Mouse (Mus musculus) CH12.LX (cell line): ENCODE data around the gene Gm49776. TPM values are rescaled to one million over a fixed set of nuclear protein-coding genes. Genes with fewer than 3 reads are reported as not detected.

ENCODE experiments used
- DNase-seq: peaks from one replicate; pipeline ENCODE4 v3.0.0-alpha.2; 2013; ENCODE audit errors: extremely low read depth
- H3K27ac ChIP-seq: 2 replicates; pipeline ENCODE4 v1.5.1; 2012; ENCODE audit warnings: low read depth, mild to moderate bottlenecking, control low read depth, moderate library complexity; ENCODE audit not compliant: insufficient read depth
- H3K27me3 ChIP-seq: replicated peaks from 2 replicates; pipeline ENCODE3; 2012; ENCODE audit warnings: inconsistent platforms
- H3K36me3 ChIP-seq, 2 experiments: replicated peaks in 1 of 2; 2 replicates each; pipeline versions ENCODE3 to v1.6.1; 2012; ENCODE audit warnings: inconsistent platforms in 1 of 2, low read length in 1 of 2, mild to moderate bottlenecking in 1 of 2, mixed read lengths in 1 of 2, moderate library complexity in 1 of 2; ENCODE audit not compliant: control insufficient read depth in 1 of 2, insufficient read depth in 1 of 2
- H3K4me1 ChIP-seq, 2 experiments: 2 replicates each; pipeline ENCODE4 v1.6.1; 2012; ENCODE audit warnings: inconsistent platforms in 1 of 2, moderate library complexity in 1 of 2; ENCODE audit not compliant: insufficient read depth in 2 of 2, control insufficient read depth in 1 of 2
- H3K4me2 ChIP-seq: 2 replicates; pipeline ENCODE4 v1.6.1; 2012; ENCODE audit warnings: low read depth, mild to moderate bottlenecking, control low read depth; ENCODE audit not compliant: poor library complexity, insufficient read depth, severe bottlenecking
- H3K4me3 ChIP-seq, 3 experiments: fragments of 150-350 bp in 1 of 3; sonication (generic) in 1 of 3; replicated peaks in 1 of 3; 2 replicates each; pipeline versions ENCODE3 to v1.5.1; 2011 to 2012; ENCODE audit warnings: low read depth in 2 of 3, low read length in 2 of 3, mild to moderate bottlenecking in 2 of 3, moderate library complexity in 2 of 3, control low read depth in 1 of 3, improper control_type of control experiment in 1 of 3, inconsistent platforms in 1 of 3, mixed read lengths in 1 of 3; ENCODE audit not compliant: poor library complexity in 1 of 3
- H3K79me2 ChIP-seq: replicated peaks from 2 replicates; pipeline ENCODE4 v1.6.1; 2012; ENCODE audit warnings: mild to moderate bottlenecking, moderate library complexity; ENCODE audit not compliant: control insufficient read depth, poor library complexity, insufficient read depth, severe bottlenecking; ENCODE audit errors: extremely low read depth
- H3K9ac ChIP-seq: 2 replicates; pipeline ENCODE4 v1.6.1; 2012; ENCODE audit warnings: low read depth, mild to moderate bottlenecking, control low read depth, moderate library complexity; ENCODE audit not compliant: insufficient read depth
- H3K9me3 ChIP-seq: replicated peaks from 2 replicates; pipeline ENCODE3; 2012; ENCODE audit warnings: low read length, inconsistent platforms, mixed read lengths
- CHD2 ChIP-seq: IDR thresholded peaks from 2 replicates; pipeline ENCODE4 v1.6.1; 2011; ENCODE audit warnings: low read length, improper control_type of control experiment
- CTCF ChIP-seq, 2 experiments: IDR thresholded peaks in 1 of 2; conservative IDR thresholded peaks in 1 of 2; 2 replicates each; pipeline ENCODE4 v1.5.1; 2011 to 2012; ENCODE audit warnings: low read depth in 2 of 2, low read length in 2 of 2, improper control_type of control experiment in 1 of 2, inconsistent platforms in 1 of 2, mild to moderate bottlenecking in 1 of 2, moderate library complexity in 1 of 2
- E2F4 ChIP-seq: IDR thresholded peaks from 2 replicates; pipeline ENCODE4 v1.6.1; 2011; ENCODE audit warnings: low read depth, low read length, improper control_type of control experiment; ENCODE audit not compliant: insufficient replicate concordance
- ELF1 ChIP-seq: IDR thresholded peaks from 2 replicates; pipeline ENCODE4 v1.6.1; 2014; ENCODE audit warnings: low read depth, mild to moderate bottlenecking, inconsistent platforms, low read length, improper control_type of control experiment
- MAFK ChIP-seq: IDR thresholded peaks from 2 replicates; pipeline ENCODE4 v1.6.1; 2011; ENCODE audit warnings: low read length, improper control_type of control experiment; ENCODE audit not compliant: insufficient replicate concordance
- MAX ChIP-seq: IDR thresholded peaks from 2 replicates; pipeline ENCODE4 v1.6.1; 2011; ENCODE audit warnings: low read length, improper control_type of control experiment
- MYC ChIP-seq: IDR thresholded peaks from 2 replicates; pipeline ENCODE4 v1.6.1; 2011; ENCODE audit warnings: low read depth, mild to moderate bottlenecking, improper control_type of control experiment, low read length
- NRF1 ChIP-seq: IDR thresholded peaks from 2 replicates; pipeline ENCODE4 v1.6.1; 2014; ENCODE audit warnings: low read depth, mild to moderate bottlenecking, inconsistent platforms, low read length, improper control_type of control experiment, moderate library complexity
- PAX5 ChIP-seq: IDR thresholded peaks from 2 replicates; pipeline ENCODE4 v1.6.1; 2012; ENCODE audit warnings: low read length, inconsistent platforms, mixed read lengths
- POLR2A ChIP-seq: IDR thresholded peaks from 2 replicates; pipeline ENCODE4 v1.6.1; 2011; ENCODE audit warnings: low read depth, mild to moderate bottlenecking, improper control_type of control experiment, low read length
- POLR2AphosphoS2 ChIP-seq: IDR thresholded peaks from 2 replicates; pipeline ENCODE4 v1.6.1; 2011; ENCODE audit warnings: low read depth, low read length, improper control_type of control experiment
- SIN3A ChIP-seq: IDR thresholded peaks from 2 replicates; pipeline ENCODE4 v1.6.1; 2012; ENCODE audit warnings: low read length, improper control_type of control experiment, inconsistent platforms
- SMC3 ChIP-seq: IDR thresholded peaks from 2 replicates; pipeline ENCODE4 v1.6.1; 2011; ENCODE audit warnings: low read depth, low read length, improper control_type of control experiment
- TCF12 ChIP-seq: IDR thresholded peaks from 2 replicates; pipeline ENCODE4 v1.6.1; 2014; ENCODE audit warnings: low read depth, mild to moderate bottlenecking, inconsistent platforms, low read length, improper control_type of control experiment
- USF1 ChIP-seq: IDR thresholded peaks from 2 replicates; pipeline ENCODE4 v1.6.1; 2014; ENCODE audit warnings: low read depth, mild to moderate bottlenecking, inconsistent platforms, low read length, improper control_type of control experiment
- ZC3H11A ChIP-seq: IDR thresholded peaks from 2 replicates; pipeline ENCODE4 v1.6.1; 2012; ENCODE audit warnings: low read depth, mild to moderate bottlenecking, inconsistent platforms, low read length, improper control_type of control experiment
- ZMIZ1 ChIP-seq: IDR thresholded peaks from 2 replicates; pipeline ENCODE4 v1.6.1; 2012; ENCODE audit warnings: low read depth, mild to moderate bottlenecking, inconsistent platforms, low read length, improper control_type of control experiment
- ZNF384 ChIP-seq: IDR thresholded peaks from 2 replicates; pipeline ENCODE4 v1.6.1; 2012; ENCODE audit warnings: low read depth, low read length, improper control_type of control experiment, inconsistent platforms
- dilution Hi-C: fragments of 300-500 bp; cut with MboI; formaldehyde crosslinking; loops from 2 replicates; pipeline ENCODE4 v1.14.3; 2020; ENCODE audit warnings: low sequenced_read_pairs; ENCODE audit not compliant: extremely low pct_unique_long_range_greater_than_20kb, extremely low pct_ligation_motif_present
- in situ Hi-C: fragments of 300-500 bp; cut with MboI; formaldehyde crosslinking; loops from 3 replicates; pipeline ENCODE4 v1.14.3; 2019; ENCODE audit warnings: low sequenced_read_pairs, low pct_ligation_motif_present, low pct_unique_long_range_greater_than_20kb, mixed read lengths
- polyA plus RNA-seq: library from polyadenylated mRNA; unstranded; fragments of >175 nt; gene quantifications from 2 replicates; pipeline ENCODE4 v1.2.1, GENCODE M21; 2012; ENCODE audit warnings: low read depth; ENCODE audit not compliant: insufficient read length
- total RNA-seq, 2 experiments: library from RNA; depleted of rRNA; stranded (reverse); fragments of 300-350 nt in 1 of 2; fragments of >200 nt in 1 of 2; gene quantifications; 2 replicates each; pipeline ENCODE4 v1.2.3; 2012 to 2014

The Gm49776 gene
- total and polyA plus RNA-seq, 3 experiments: 0.25 to 25.0 TPM; not detected in 1

DNA sequence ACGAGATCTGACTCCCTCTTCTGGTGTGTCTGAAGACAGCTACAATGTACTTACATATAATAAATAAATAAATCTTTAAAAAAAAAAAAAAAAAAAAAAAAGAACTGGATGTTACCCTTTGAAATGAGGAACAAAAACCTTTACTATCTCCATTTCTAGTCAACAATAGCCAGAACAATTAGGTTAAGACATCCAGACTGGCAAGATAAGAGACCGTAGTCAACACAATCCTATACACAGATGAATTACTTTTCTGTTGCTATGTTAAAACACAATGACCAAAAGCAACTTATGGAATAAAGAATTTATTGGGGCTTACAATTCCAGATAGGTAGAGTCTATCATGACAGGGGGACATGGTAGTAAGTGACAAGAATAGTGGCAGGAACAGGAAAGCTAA, 6.9 kb upstream of the Gm49776 start:
- Histone ChIP-seq H3K27me3 (no peaks in the 10 kb centered on the region), H3K36me3 (peaks cover 69 to 90% of the 10 kb centered on the region in 2 experiments), H3K4me2 (no peak overlapping the region), H3K27ac (no peak overlapping the region), H3K79me2 (peaks cover 35% of the 10 kb centered on the region), H3K9ac (no peak overlapping the region), H3K9me3 (no peaks in the 10 kb centered on the region), H3K4me1 (no peaks in the 10 kb centered on the region), H3K4me3 (no peak overlapping the region)
- TF ChIP-seq ZMIZ1 (no peak), MAX (no peak), POLR2AphosphoS2 (no peak), ZNF384 (no peak), SIN3A (no peak), NRF1 (no peak), MAFK (no peak), ELF1 (no peak), ZC3H11A (no peak), CHD2 (no peak), SMC3 (no peak), MYC (no peak), USF1 (no peak), E2F4 (no peak), CTCF (conservative IDR thresholded peaks at IDR 0.05 in 1 of 2, IDR thresholded peaks at IDR 0.05 in 1 of 2; ENCODE audit: low read depth in 2 of 2, low read length in 2 of 2) (no peak), PAX5 (no peak)
- dilution Hi-C loops (no loop called here), in situ Hi-C loops (no loop called here)
- DNase-seq: no peak

DNA sequence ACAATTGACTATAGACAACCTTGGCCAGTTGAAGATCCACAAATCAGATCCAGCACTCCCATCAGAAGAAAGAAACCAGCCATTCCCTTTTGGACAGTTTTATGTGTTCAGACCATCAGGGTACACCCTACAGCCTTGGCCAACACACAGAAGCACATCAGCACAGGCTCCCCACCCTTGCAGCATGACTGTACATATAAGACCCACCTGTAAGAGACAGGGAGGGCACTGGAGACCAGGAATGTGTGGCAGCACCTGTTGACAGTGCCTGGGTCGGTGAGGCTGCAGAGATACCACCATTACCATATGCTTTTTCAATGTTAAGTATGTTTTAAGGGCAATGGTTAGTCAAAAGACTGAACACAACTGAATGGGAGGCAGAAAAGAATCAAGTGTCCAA, 4.3 kb downstream of the Gm49776 start:
- no peak overlapping the region for H3K4me2 ChIP-seq
- peaks cover 8 to 24% of the 10 kb centered on the region in 2 experiments for H3K4me1 ChIP-seq
- H3K79me2 ChIP-seq: peaks cover 23% of the 10 kb centered on the region
- H3K9ac ChIP-seq: no peak overlapping the region
- no peaks in the 10 kb centered on the region for H3K27me3 ChIP-seq
- dilution Hi-C loops (no loop called here), in situ Hi-C loops (loop anchor here (5.0 kb wide), 1 partner anchor 33 kb away; the partner anchor contains the start of gene Dgcr8)
- no peak for DNase-seq
- no peak overlapping the region for H3K27ac ChIP-seq
- H3K36me3 ChIP-seq: peaks cover 75 to 88% of the 10 kb centered on the region in 2 experiments
- H3K9me3 ChIP-seq: no peaks in the 10 kb centered on the region
- no peak overlapping the region for H3K4me3 ChIP-seq
- TF ChIP-seq POLR2A (peak; percentile 44), TCF12 (no peak)
